Mouse (Mus musculus) hindlimb bud, embryonic 11.5 days (tissue): ENCODE data around the gene Klhl1.
"Not testable (repeated sequence)": the region's sequence is repeated elsewhere in the genome, so short reads cannot be mapped to it uniquely, and the experiment has no call there.

Source experiments
- DNase-seq: peaks from one replicate; pipeline ENCODE4 v3.0.0-alpha.2; 2012; ENCODE audit warnings: low read depth, low spot score; ENCODE audit errors: extremely low spot score

Gene Klhl1

GRCm38 (mm10) chr14:96518954-96519682 is at the start of gene Klhl1:
Gene Klhl1 (minus strand): TSS chr14:96519102.
- no peak for DNase-seq

GRCm38 (mm10) chr14:96553668-96554067 is 34.8 kb upstream of the Klhl1 start:
- no peak for DNase-seq

GRCm38 (mm10) chr14:96518151-96518953 is 550 bp downstream of the Klhl1 start:
- DNase-seq = no peak

- no peak for DNase-seq
Observed at GRCm38 (mm10) chr14:96517727-96518126, 1.2 kb downstream of the Klhl1 start.

- no peak for DNase-seq
Observed at GRCm38 (mm10) chr14:96499936-96500335, 19.0 kb downstream of the Klhl1 start.

GRCm38 (mm10) chr14:96471812-96472211 is 47.1 kb downstream of the Klhl1 start:
- DNase-seq = no peak

- no peak for DNase-seq
Observed at GRCm38 (mm10) chr14:96471336-96471735, 47.6 kb downstream of the Klhl1 start.

- DNase-seq = no peak
Observed at GRCm38 (mm10) chr14:96461756-96462155, 57.1 kb downstream of the Klhl1 start.

GRCm38 (mm10) chr14:96392032-96392737 is 126.7 kb downstream of the Klhl1 start:
- DNase-seq = no peak

- DNase-seq = no peak
Observed at GRCm38 (mm10) chr14:96362727-96363126, 156.2 kb downstream of the Klhl1 start.

- DNase-seq = no peak
Observed at GRCm38 (mm10) chr14:96348220-96348619, 170.7 kb downstream of the Klhl1 start.

- DNase-seq = no peak
Observed at GRCm38 (mm10) chr14:96331069-96331468, 187.8 kb downstream of the Klhl1 start.

- DNase-seq = no peak
Observed at GRCm38 (mm10) chr14:96217805-96218441, 301.0 kb downstream of the Klhl1 start.

GRCm38 (mm10) chr14:96194795-96195194 is 324.1 kb downstream of the Klhl1 start:
- DNase-seq = not testable (repeated sequence)

GRCm38 (mm10) chr14:96174546-96174945 is 344.4 kb downstream of the Klhl1 start:
- no peak for DNase-seq

GRCm38 (mm10) chr14:96143137-96143536 is 375.8 kb downstream of the Klhl1 start:
- DNase-seq = no peak

GRCm38 (mm10) chr14:96140246-96140645 is 378.7 kb downstream of the Klhl1 start:
- no peak for DNase-seq

- no peak for DNase-seq
Observed at GRCm38 (mm10) chr14:96107396-96107795, 411.5 kb downstream of the Klhl1 start.

GRCm38 (mm10) chr14:96081681-96082207 is 437.2 kb downstream of the Klhl1 start:
- DNase-seq = no peak

GRCm38 (mm10) chr14:96065884-96066283 is 453.0 kb downstream of the Klhl1 start:
- no peak for DNase-seq
